Comparison of ENCODE assay signal across 9 mouse cellular contexts in the genomic region with DNA sequence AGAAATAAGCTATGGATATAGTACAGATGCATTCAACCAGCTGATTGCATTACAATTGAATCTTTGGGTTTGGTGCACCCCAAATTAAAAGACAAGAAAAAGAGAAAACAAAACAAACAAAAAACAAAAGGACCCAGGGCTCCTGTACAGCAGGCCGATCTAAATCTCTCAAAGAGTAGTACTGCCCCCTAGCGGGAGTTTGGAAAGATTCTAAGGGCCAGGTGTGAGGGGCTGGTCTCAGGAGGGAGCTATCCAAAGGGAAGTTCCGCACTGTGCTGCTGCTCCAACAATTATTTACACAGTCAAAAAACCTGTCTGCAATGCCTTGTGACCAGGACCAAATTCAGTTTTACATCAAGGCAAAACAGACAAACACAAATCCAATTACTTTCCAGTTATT.
DNase-seq lines count a peak whose midpoint lies in the region; ATAC-seq lines count a peak whose summit lies in the region.
"Had no signal": no experiment of that assay in that cellular context is flagged by ENCODE, and none has a peak within 500 bp of the region (broad histone marks: within the 10 kb centered on the region; RNA-seq: fewer than 3 reads in every experiment).

No protein-coding gene starts in this region.

- 13% methylated on average over 3 of the region's 3 CpGs for WGBS in liver, embryonic 13.5 days (ENCODE audit: insufficient replicate concordance)
- 2% methylated on average over 3 of the region's 3 CpGs for WGBS in neural tube, embryonic 11.5 days
- 3% methylated on average over 3 of the region's 3 CpGs for WGBS in stomach, embryonic 15.5 days

- H3K27me3 ChIP-seq in liver, embryonic 13.5 days = no peaks in the 10 kb centered on the region
- no peaks in the 10 kb centered on the region for H3K27me3 ChIP-seq in neural tube, embryonic 11.5 days (ENCODE audit: control insufficient read depth, insufficient read depth, low read length)
- no peaks in the 10 kb centered on the region for H3K27me3 ChIP-seq in stomach, embryonic 15.5 days (replicated peaks)

- H3K4me1 ChIP-seq in liver, embryonic 13.5 days (replicated peaks) = peaks cover 18% of the 10 kb centered on the region
- H3K4me1 ChIP-seq in neural tube, embryonic 11.5 days (ENCODE audit: control insufficient read depth, insufficient read depth, low read length) = no peaks in the 10 kb centered on the region
- peaks cover 20% of the 10 kb centered on the region for H3K4me1 ChIP-seq in stomach, embryonic 15.5 days

- no peak overlapping the region for H3K4me3 ChIP-seq in liver, embryonic 13.5 days (replicated peaks)
- no peak overlapping the region for H3K4me3 ChIP-seq in neural tube, embryonic 11.5 days (ENCODE audit: low read depth, low read length)
- H3K4me3 ChIP-seq in stomach, embryonic 15.5 days (replicated peaks) = no peak overlapping the region
- H3K4me3 ChIP-seq: embryonic facial prominence, embryonic 13.5 days had no signal

- H3K27ac ChIP-seq in liver, embryonic 13.5 days = no peak overlapping the region
- H3K27ac ChIP-seq in neural tube, embryonic 11.5 days (ENCODE audit: low read depth, low read length) = no peak overlapping the region
- H3K27ac ChIP-seq in stomach, embryonic 15.5 days = no peak overlapping the region
- H3K27ac ChIP-seq: embryonic facial prominence, embryonic 13.5 days had no signal

- H3K4me2 ChIP-seq in liver, embryonic 13.5 days = no peak overlapping the region
- no peak overlapping the region for H3K4me2 ChIP-seq in neural tube, embryonic 11.5 days (ENCODE audit: low read depth)
- no peak overlapping the region for H3K4me2 ChIP-seq in stomach, embryonic 15.5 days
- H3K4me2 ChIP-seq: embryonic facial prominence, embryonic 13.5 days had no signal

- no peak for ATAC-seq in liver, embryonic 13.5 days (ENCODE audit: low read depth)
- peak; percentile 91 for ATAC-seq in neural tube, embryonic 11.5 days (ENCODE audit: insufficient read depth, low FRiP score, low TSS enrichment)
- ATAC-seq in stomach, embryonic 15.5 days (ENCODE audit: insufficient read depth, low FRiP score, low read depth) = 0 out of 2 replicates have a peak, but pooled peaks have one; percentile 71

- H3K9ac ChIP-seq in liver, embryonic 13.5 days = no peak overlapping the region
- no peak overlapping the region for H3K9ac ChIP-seq in neural tube, embryonic 11.5 days (ENCODE audit: low read length)
- H3K9ac ChIP-seq in stomach, embryonic 15.5 days = no peak overlapping the region
- H3K9ac ChIP-seq: embryonic facial prominence, embryonic 13.5 days had no signal

- DNase-seq in 416B (ENCODE audit: low read depth) = peak; percentile 85
- peak; percentile 84 for DNase-seq in ZHBTc4 (ENCODE audit: low read depth, low spot score)
- peak; percentile 62 to 76 for DNase-seq in cerebellum, postnatal 36 days
- peak; percentile 60 to 64 for DNase-seq in heart, adult 9 months (ENCODE audit: low spot score in 2 of 2)
- DNase-seq in kidney, postnatal 10 days = peak; percentile 83
- peak; percentile 23 for DNase-seq in liver, embryonic 13.5 days
- DNase-seq in neural tube, embryonic 11.5 days (ENCODE audit: low spot score) = peak; percentile 72

- no peaks in the 10 kb centered on the region for H3K9me3 ChIP-seq in liver, embryonic 13.5 days (replicated peaks)
- no peaks in the 10 kb centered on the region for H3K9me3 ChIP-seq in neural tube, embryonic 11.5 days (ENCODE audit: control insufficient read depth, low read length)
- H3K9me3 ChIP-seq in stomach, embryonic 15.5 days = no peaks in the 10 kb centered on the region
- H3K9me3 ChIP-seq: embryonic facial prominence, embryonic 13.5 days had no signal

- no peaks in the 10 kb centered on the region for H3K36me3 ChIP-seq in liver, embryonic 13.5 days
- no peaks in the 10 kb centered on the region for H3K36me3 ChIP-seq in neural tube, embryonic 11.5 days (ENCODE audit: control insufficient read depth, insufficient read depth, low read length)
- no peaks in the 10 kb centered on the region for H3K36me3 ChIP-seq in stomach, embryonic 15.5 days
- H3K36me3 ChIP-seq: embryonic facial prominence, embryonic 13.5 days had no signal

Comparison
In these comparisons a context has a peak if more than half of its experiments do, and no peak if none do; other contexts are left out.
1. DNase-seq: peak in every context shown above with its lines; median percentile 85 in 416B; 84 in ZHBTc4; 83 in kidney, postnatal 10 days; 72 in neural tube, embryonic 11.5 days; 69 in cerebellum, postnatal 36 days; 62 in heart, adult 9 months; 23 in liver, embryonic 13.5 days.